Mouse (Mus musculus): ENCODE measurements around the gene Scyl1.

GRCm38 (mm10) chr19:5818590-5818977 lies 47.4 kb upstream of the Scyl1 start:
- TF ChIP-seq CTCF (IDR thresholded peaks at IDR 0.05; ENCODE audit: extremely low read depth, insufficient read length, insufficient replicate concordance, low read depth, low read length) (no peak), POLR2A (IDR thresholded peaks at IDR 0.05; ENCODE audit: low read depth, low read length) (no peak)

Measured in small intestine, adult 2 months (tissue).